Mouse (Mus musculus) megakaryocyte-erythroid progenitor cell, adult 5 weeks (primary cell): ENCODE results near the gene Ms4a12. TPM values are rescaled to one million over a fixed set of nuclear protein-coding genes. Genes with fewer than 3 reads are reported as not detected.

Experiments used
- polyA plus RNA-seq: library from polyadenylated mRNA; stranded (reverse); fragments of >175 nt; gene quantifications from 2 replicates; pipeline ENCODE4 v1.2.3, GENCODE M21; 2012

Ms4a12 gene
- polyA plus RNA-seq = not detected in 2 replicates

DNA sequence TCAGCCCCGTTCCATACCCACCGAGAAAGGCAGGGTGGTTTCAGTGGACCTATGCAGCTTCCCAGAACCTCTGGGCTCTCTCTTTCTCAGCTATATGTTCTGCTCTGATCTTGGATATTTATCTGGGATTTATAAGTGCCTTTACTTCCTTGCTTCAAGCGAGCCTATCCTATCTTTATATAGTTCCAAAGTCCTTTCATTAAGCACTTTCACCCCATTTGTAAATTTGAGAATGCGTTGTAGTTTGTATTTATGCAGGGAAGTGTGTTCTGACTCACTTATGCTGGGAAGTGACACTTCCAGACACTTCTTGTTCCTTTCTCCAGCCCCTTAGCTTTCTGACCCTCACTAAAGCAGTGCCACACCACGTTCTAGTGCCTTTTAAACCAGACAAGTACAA, at the start of gene Ms4a12:
TSS of gene Ms4a12 (minus strand) at position 101 of the 400 bp plus-strand sequence.

GRCm38 (mm10) chr19:11266052-11266845, 34.0 kb upstream of the Ms4a12 start, which contains the start of gene Ms4a1:
Ms4a1 (minus strand) TSS chr19:11266241.

DNA sequence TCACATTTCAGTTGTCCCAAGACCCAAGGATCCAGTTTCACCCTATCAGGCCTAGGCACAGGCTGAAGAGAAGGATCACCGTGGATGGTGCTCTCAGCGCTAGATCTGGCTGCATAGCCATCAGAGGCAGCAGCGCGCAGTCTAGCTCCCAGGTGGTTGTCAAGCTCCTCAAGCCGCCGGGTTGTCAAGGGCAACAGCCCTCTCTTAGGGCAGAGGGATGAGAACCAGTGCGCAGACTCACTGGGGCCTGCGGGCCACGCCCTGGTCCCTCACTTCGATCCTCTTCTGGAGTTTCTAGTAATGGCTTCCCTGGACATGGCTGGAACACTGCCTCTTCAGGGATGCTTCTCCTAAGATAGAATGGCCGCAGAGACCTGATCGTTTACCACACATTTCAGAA, 35.7 kb downstream of the Ms4a12 start, which contains the start of gene Ms4a13:
TSS of gene Ms4a13 (minus strand) at position 192 of the 400 bp plus-strand sequence.

DNA sequence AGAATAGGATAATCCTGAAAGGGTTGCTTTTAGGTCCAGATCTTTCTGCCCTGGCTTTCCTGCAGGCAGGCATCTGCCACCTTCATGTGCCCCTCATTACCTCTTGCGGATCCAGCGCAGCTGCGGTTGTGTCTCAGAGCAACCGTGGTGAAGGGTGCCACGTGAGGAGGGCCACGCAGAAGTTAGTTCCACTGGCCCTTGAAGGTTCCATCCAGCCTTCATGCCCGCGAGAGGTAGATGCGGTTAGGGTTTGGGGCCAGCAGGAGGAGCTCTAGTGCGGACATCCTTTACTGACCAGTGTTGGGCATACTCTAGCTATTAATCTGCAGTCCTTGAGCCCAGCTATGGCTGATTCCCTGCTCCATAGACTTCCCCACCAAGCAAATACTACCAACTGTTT, 67.1 kb downstream of the Ms4a12 start, which contains the start of gene 1700025F22Rik:
TSS of gene 1700025F22Rik (minus strand) at position 149 of the 400 bp plus-strand sequence.

Other genes starting within 250 kb of the Ms4a12 start
- gene Ms4a15, start 239.2 kb downstream of the Ms4a12 start, polyA plus RNA-seq = not detected in 2 replicates
- gene Ms4a18, start 214.4 kb downstream of the Ms4a12 start, polyA plus RNA-seq = not detected in 2 replicates
- gene Ms4a8a, start 151.3 kb downstream of the Ms4a12 start, polyA plus RNA-seq = not detected in 2 replicates
- gene 1700017D01Rik, start 101.6 kb downstream of the Ms4a12 start, polyA plus RNA-seq = not detected in 2 replicates
- not detected in 2 replicates for gene 1700025F22Rik, start 67.1 kb downstream of the Ms4a12 start, polyA plus RNA-seq
- gene Ms4a13, start 35.7 kb downstream of the Ms4a12 start, polyA plus RNA-seq = not detected in 2 replicates
- 0.12 TPM in 1 of 2 replicates, not detected in the other for gene Ms4a1, start 33.8 kb upstream of the Ms4a12 start, polyA plus RNA-seq
- not detected in 2 replicates for gene Ms4a5, start 51.4 kb upstream of the Ms4a12 start, polyA plus RNA-seq
- 0.03 TPM in 1 of 2 replicates, not detected in the other for gene Ms4a14, start 82.0 kb upstream of the Ms4a12 start, polyA plus RNA-seq
- gene Ms4a7, start 103.7 kb upstream of the Ms4a12 start, polyA plus RNA-seq = not detected in 2 replicates
- gene Ms4a4a, start 143.1 kb upstream of the Ms4a12 start, polyA plus RNA-seq = 0.11 TPM in 1 of 2 replicates, not detected in the other
- gene Ms4a4c, start 172.3 kb upstream of the Ms4a12 start, polyA plus RNA-seq = 0.26 and 1.0 TPM in 2 replicates
- 3.5 and 4.9 TPM in 2 replicates for gene Ms4a4b, start 211.1 kb upstream of the Ms4a12 start, polyA plus RNA-seq
- gene Ms4a6c, start 236.9 kb upstream of the Ms4a12 start, polyA plus RNA-seq = 13.9 and 20.2 TPM in 2 replicates